Mouse (Mus musculus): ENCODE measurements around the gene Gm14308. TPM values are rescaled to one million over a fixed set of nuclear protein-coding genes. Genes with fewer than 3 reads are reported as not detected.
"Not testable (repeated sequence)": the region's sequence is repeated elsewhere in the genome, so short reads cannot be mapped to it uniquely, and the experiment has no call there.

Gm14308 gene
- polyA plus RNA-seq (2015; fragmentation: Nextera tagmentation; extraction: Ambion mirVana) = 20.7 and 22.4 TPM in 2 replicates

DNA sequence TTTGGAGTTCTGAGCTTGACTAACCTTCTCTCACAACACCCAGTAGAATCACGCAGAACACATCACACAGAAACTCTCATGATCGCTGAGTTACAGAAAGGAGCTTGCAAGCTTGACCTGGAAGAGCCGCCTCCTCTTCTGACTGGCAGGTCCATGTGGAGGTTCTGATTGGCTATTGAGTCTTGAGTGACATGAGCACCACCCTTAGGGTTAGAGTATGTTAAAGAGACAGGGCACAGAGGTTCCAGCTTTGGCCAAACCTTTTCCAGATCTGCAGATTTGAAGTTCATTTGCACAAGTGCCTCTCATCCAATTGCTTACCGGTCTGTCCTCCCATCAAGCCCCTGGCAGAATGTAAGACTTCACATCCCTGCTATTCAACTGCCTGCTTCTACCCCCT is at the start of gene Gm14308:
Gene Gm14308 (minus strand): TSS at position 101 of the 400 bp plus-strand sequence.
- H3K27me3 ChIP-seq (replicated peaks); H3K4me1 ChIP-seq; H3K27ac ChIP-seq; H3K9me3 ChIP-seq; H3K9ac ChIP-seq; ATAC-seq (replicated peaks); H3K4me3 ChIP-seq; H3K36me3 ChIP-seq (replicated peaks); H3K4me2 ChIP-seq: not testable (repeated sequence)
- WGBS = no CpG with 5 or more reads among the region's 4 CpGs

DNA sequence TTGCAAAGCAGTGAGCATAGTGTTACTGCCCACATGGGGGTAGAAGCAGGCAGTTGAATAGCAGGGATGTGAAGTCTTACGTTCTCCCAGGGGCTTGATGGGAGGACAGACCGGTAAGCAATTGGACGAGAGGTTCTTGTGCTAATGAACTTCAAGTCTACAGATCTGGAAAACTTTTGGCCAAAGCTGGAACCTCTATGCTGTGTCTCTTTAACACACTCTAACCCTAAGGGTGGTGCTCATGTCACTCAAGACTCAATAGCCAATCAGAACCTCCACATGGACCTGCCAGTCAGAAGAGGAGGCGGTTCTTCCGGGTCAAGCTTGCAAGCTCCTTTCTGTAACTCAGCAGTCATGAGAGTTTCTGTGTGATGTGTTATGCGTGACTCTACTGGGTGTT is 34.1 kb upstream of the Gm14308 start, which contains the start of gene Zfp973:
Gene Zfp973 (plus strand): TSS at position 301 of the 400 bp plus-strand sequence.
- H3K27ac ChIP-seq; H3K4me3 ChIP-seq; H3K36me3 ChIP-seq (replicated peaks); H3K4me2 ChIP-seq; ATAC-seq (replicated peaks); H3K4me1 ChIP-seq; H3K9me3 ChIP-seq; H3K9ac ChIP-seq; H3K27me3 ChIP-seq (replicated peaks): not testable (repeated sequence)
- WGBS = no CpG with 5 or more reads among the region's 6 CpGs

Other genes with a start within 250 kb of the Gm14308 start
- 8.1 and 10.1 TPM in 2 replicates for gene Gm14435, start 212.8 kb downstream of the Gm14308 start, polyA plus RNA-seq (2015; fragmentation: Nextera tagmentation; extraction: Ambion mirVana)
- 7.0 and 9.0 TPM in 2 replicates for gene Gm14434, start 149.6 kb downstream of the Gm14308 start, polyA plus RNA-seq (2015; fragmentation: Nextera tagmentation; extraction: Ambion mirVana)
- not detected in 2 replicates for gene Zfp967, start 115.3 kb downstream of the Gm14308 start, polyA plus RNA-seq (2015; fragmentation: Nextera tagmentation; extraction: Ambion mirVana)
- gene Zfp973, start 34.2 kb upstream of the Gm14308 start, polyA plus RNA-seq (2015; fragmentation: Nextera tagmentation; extraction: Ambion mirVana) = 8.8 and 9.3 TPM in 2 replicates
- gene Gm14305, start 72.0 kb upstream of the Gm14308 start, polyA plus RNA-seq (2015; fragmentation: Nextera tagmentation; extraction: Ambion mirVana) = 31.1 and 36.7 TPM in 2 replicates
- gene Gm14295, start 162.3 kb upstream of the Gm14308 start, polyA plus RNA-seq (2015; fragmentation: Nextera tagmentation; extraction: Ambion mirVana) = 7.6 and 9.3 TPM in 2 replicates
- not detected in 2 replicates for gene Gm14408, start 194.8 kb upstream of the Gm14308 start, polyA plus RNA-seq (2015; fragmentation: Nextera tagmentation; extraction: Ambion mirVana)